Mouse (Mus musculus) small intestine, adult 2 months (tissue): ENCODE data around the gene Ndufaf8. TPM values are rescaled to one million over a fixed set of nuclear protein-coding genes. Genes with fewer than 3 reads are reported as not detected.
A peak's percentile ranks its signal among the peaks of the same experiment; 100 is the strongest.

Experiments used
- H3K27ac ChIP-seq: fragments of 200-500 bp; 2 replicates; pipeline ENCODE4 v1.5.1; 2012; ENCODE audit warnings: low read depth, low read length, control low read depth, inconsistent platforms; ENCODE audit not compliant: insufficient read depth
- H3K27me3 ChIP-seq: fragments of 200-500 bp; 2 replicates; pipeline ENCODE4 v1.6.1; 2012; ENCODE audit warnings: mild to moderate bottlenecking, moderate library complexity, low read length, inconsistent platforms; ENCODE audit not compliant: control insufficient read depth, insufficient read depth
- H3K36me3 ChIP-seq: fragments of 200-500 bp; 2 replicates; pipeline ENCODE4 v1.6.1; 2012; ENCODE audit warnings: mild to moderate bottlenecking, low read length, control low read depth, inconsistent platforms; ENCODE audit not compliant: control insufficient read depth, insufficient read depth
- H3K4me1 ChIP-seq: fragments of 200-500 bp; 2 replicates; pipeline ENCODE4 v1.6.1; 2012; ENCODE audit warnings: low read length, inconsistent platforms, mixed read lengths; ENCODE audit not compliant: control insufficient read depth, insufficient read depth, insufficient read length
- H3K4me3 ChIP-seq: fragments of 200-500 bp; 2 replicates; pipeline ENCODE4 v1.5.1; 2012; ENCODE audit warnings: low read depth, mild to moderate bottlenecking, control low read depth, inconsistent platforms, low read length, moderate library complexity
- CTCF ChIP-seq: fragments of 200-500 bp; IDR thresholded peaks from 2 replicates; pipeline ENCODE4 v1.5.1; 2012; ENCODE audit warnings: low read depth, mild to moderate bottlenecking, control low read depth, inconsistent platforms, low read length, moderate library complexity, mixed read lengths; ENCODE audit not compliant: insufficient replicate concordance, insufficient read length; ENCODE audit errors: extremely low read depth
- POLR2A ChIP-seq: fragments of 200-500 bp; IDR thresholded peaks from 2 replicates; pipeline ENCODE4 v1.6.1; 2012; ENCODE audit warnings: low read depth, mild to moderate bottlenecking, control low read depth, inconsistent platforms, low read length, moderate library complexity
- WGBS: fragments of 180-500 bp; shearing (Covaris S2); methylation state at CpG from one replicate; pipeline ENCODE4 v1.1.7; 2018; 5-methylcytosine and 5-hydroxymethylcytosine counted together
- polyA plus RNA-seq: library from polyadenylated mRNA; depleted of rRNA; stranded (reverse); fragments of >200 nt; gene quantifications from 2 replicates; pipeline ENCODE4 v1.2.3, GENCODE M21; 2012

Gene Ndufaf8
- polyA plus RNA-seq, 1 experiment, result 74.1 TPM

GRCm38 (mm10) chr11:120063326-120063725, 35.4 kb upstream of the Ndufaf8 start:
- H3K27me3 ChIP-seq, result no peaks in the 10 kb centered on the region
- WGBS, result 87% methylated on average over 5 of the region's 5 CpGs
- TF ChIP-seq POLR2A, result no peak
- TF ChIP-seq CTCF, result no peak
- H3K27ac ChIP-seq, result no peak overlapping the region
- H3K4me1 ChIP-seq, result peaks cover 4% of the 10 kb centered on the region; the same call in 1 of the 2 replicates
- H3K36me3 ChIP-seq, result no peaks in the 10 kb centered on the region
- H3K4me3 ChIP-seq, result no peak overlapping the region

- no peak overlapping the region for H3K4me3 ChIP-seq
- 87% methylated on average over 13 of the region's 13 CpGs for WGBS
- TF ChIP-seq POLR2A (no peak), CTCF (no peak)
- no peaks in the 10 kb centered on the region for H3K36me3 ChIP-seq
- H3K4me1 ChIP-seq, result peaks cover 4% of the 10 kb centered on the region; the same call in 1 of the 2 replicates
- no peaks in the 10 kb centered on the region for H3K27me3 ChIP-seq
- no peak overlapping the region for H3K27ac ChIP-seq
These were observed 34.6 kb upstream of the Ndufaf8 start for GRCm38 (mm10) chr11:120064006-120064667.

GRCm38 (mm10) chr11:120064668-120065040, 34.1 kb upstream of the Ndufaf8 start:
- WGBS, result 94% methylated on average over 11 of the region's 11 CpGs
- Histone ChIP-seq H3K36me3 (no peaks in the 10 kb centered on the region), H3K4me3 (no peak overlapping the region), H3K4me1 (peaks cover 4% of the 10 kb centered on the region; the same call in 1 of the 2 replicates), H3K27me3 (no peaks in the 10 kb centered on the region), H3K27ac (no peak overlapping the region)
- TF ChIP-seq CTCF, result no peak
- TF ChIP-seq POLR2A, result no peak

- H3K27me3 ChIP-seq, result no peaks in the 10 kb centered on the region
- no peak overlapping the region for H3K4me3 ChIP-seq
- TF ChIP-seq CTCF, result peak; percentile 75
- TF ChIP-seq POLR2A, result no peak
- peaks cover 3% of the 10 kb centered on the region; the same call in 1 of the 2 replicates for H3K4me1 ChIP-seq
- no peaks in the 10 kb centered on the region for H3K36me3 ChIP-seq
- 40% methylated on average over 10 of the region's 10 CpGs for WGBS
- no peak overlapping the region for H3K27ac ChIP-seq
These were observed 33.4 kb upstream of the Ndufaf8 start for GRCm38 (mm10) chr11:120065291-120065690.

GRCm38 (mm10) chr11:120067834-120068233, 30.9 kb upstream of the Ndufaf8 start:
- Histone ChIP-seq H3K36me3 (no peaks in the 10 kb centered on the region), H3K27me3 (no peaks in the 10 kb centered on the region), H3K27ac (no peak overlapping the region), H3K4me3 (no peak overlapping the region), H3K4me1 (no peaks in the 10 kb centered on the region)
- 67% methylated on average over 17 of the region's 17 CpGs for WGBS
- TF ChIP-seq POLR2A, result no peak
- TF ChIP-seq CTCF, result no peak

- Histone ChIP-seq H3K4me3 (no peak overlapping the region), H3K27me3 (no peaks in the 10 kb centered on the region), H3K4me1 (no peaks in the 10 kb centered on the region), H3K27ac (no peak overlapping the region), H3K36me3 (no peaks in the 10 kb centered on the region)
- TF ChIP-seq CTCF, result no peak
- no peak for TF ChIP-seq POLR2A
- 78% methylated on average over 11 of the region's 11 CpGs for WGBS
These were observed 29.5 kb upstream of the Ndufaf8 start for GRCm38 (mm10) chr11:120069261-120069660.

- no peak overlapping the region for H3K27ac ChIP-seq
- no peak for TF ChIP-seq POLR2A
- TF ChIP-seq CTCF, result no peak
- H3K36me3 ChIP-seq, result no peaks in the 10 kb centered on the region
- H3K27me3 ChIP-seq, result no peaks in the 10 kb centered on the region
- WGBS, result 94% methylated on average over 27 of the region's 27 CpGs
- H3K4me3 ChIP-seq, result no peak overlapping the region
- no peaks in the 10 kb centered on the region for H3K4me1 ChIP-seq
These were observed 28.3 kb upstream of the Ndufaf8 start for GRCm38 (mm10) chr11:120070286-120070930.
